Mouse (Mus musculus) kidney, embryonic 14.5 days (tissue): ENCODE results near the gene 1700012A03Rik. TPM values are rescaled to one million over a fixed set of nuclear protein-coding genes. Genes with fewer than 3 reads are reported as not detected.

Experiments
- ATAC-seq: fragments of 200-750 bp; cut with Nextera tagmentation; 2 replicates; pipeline ENCODE4 v1.8.0; 2017; ENCODE audit warnings: moderate number of reproducible peaks, mild to moderate bottlenecking, moderate TSS enrichment, moderate library complexity; ENCODE audit not compliant: low FRiP score, low TSS enrichment
- H3K27ac ChIP-seq: fragments of 300-500 bp; sonication (generic); 2 replicates; pipeline ENCODE4 v1.5.1; 2014; ENCODE audit warnings: low read depth, mild to moderate bottlenecking, low read length, moderate library complexity, mixed read lengths
- H3K27me3 ChIP-seq: fragments of 300-500 bp; sonication (generic); 2 replicates; pipeline ENCODE4 v1.6.1; 2014; ENCODE audit warnings: mild to moderate bottlenecking, low read length; ENCODE audit not compliant: control insufficient read depth, insufficient read depth
- H3K36me3 ChIP-seq: fragments of 300-500 bp; sonication (generic); 2 replicates; pipeline ENCODE4 v1.6.1; 2014; ENCODE audit warnings: low read length, mixed read lengths; ENCODE audit not compliant: control insufficient read depth, insufficient read depth
- H3K4me1 ChIP-seq: fragments of 300-500 bp; sonication (generic); 2 replicates; pipeline ENCODE4 v1.6.1; 2014; ENCODE audit warnings: low read length, mixed read lengths; ENCODE audit not compliant: control insufficient read depth, insufficient read depth
- H3K4me2 ChIP-seq: fragments of 300-500 bp; sonication (generic); replicated peaks from 2 replicates; pipeline ENCODE4 v1.6.1; 2014; ENCODE audit warnings: low read depth, mild to moderate bottlenecking, low read length
- H3K4me3 ChIP-seq: fragments of 300-500 bp; sonication (generic); 2 replicates; pipeline ENCODE4 v1.5.1; 2014; ENCODE audit warnings: mild to moderate bottlenecking, low read length
- H3K9ac ChIP-seq: fragments of 300-500 bp; sonication (generic); 2 replicates; pipeline ENCODE4 v1.6.1; 2014; ENCODE audit warnings: low read depth, mild to moderate bottlenecking, low read length, moderate library complexity
- H3K9me3 ChIP-seq: fragments of 300-500 bp; sonication (generic); 2 replicates; pipeline ENCODE4 v1.6.1; 2016; ENCODE audit warnings: low read length; ENCODE audit not compliant: control insufficient read depth
- WGBS: fragments of 180-500 bp; shearing (Covaris S2); extraction: QIAGEN DNeasy Blood & Tissue Kit; methylation state at CpG from one replicate; pipeline ENCODE4 v1.1.7; 2014; 5-methylcytosine and 5-hydroxymethylcytosine counted together
- polyA plus RNA-seq: library from polyadenylated mRNA; unstranded; fragments of >200 nt; fragmentation: Nextera tagmentation; extraction: Ambion mirVana; gene quantifications from 2 replicates; pipeline ENCODE4 v1.2.1, GENCODE M21; 2014

The 1700012A03Rik gene
- polyA plus RNA-seq: not detected in 2 replicates

- Histone ChIP-seq H3K4me1 (no peaks in the 10 kb centered on the region), H3K9me3 (no peaks in the 10 kb centered on the region), H3K27me3 (no peaks in the 10 kb centered on the region), H3K4me3 (no peak within 1 kb of the TSS), H3K4me2 (no peak within 1 kb of the TSS), H3K27ac (no peak within 1 kb of the TSS), H3K36me3 (no peaks in the 10 kb centered on the region), H3K9ac (no peak within 1 kb of the TSS)
- no peak for ATAC-seq
- WGBS: 66% methylated on average over 3 of the region's 3 CpGs
Observed at GRCm38 (mm10) chr6:32049951-32050345, at the start of gene 1700012A03Rik. 1700012A03Rik (plus strand) TSS chr6:32050246.

GRCm38 (mm10) chr6:32004228-32004627 is 45.8 kb upstream of the 1700012A03Rik start:
- Histone ChIP-seq H3K4me1 (no peaks in the 10 kb centered on the region), H3K27ac (no peak overlapping the region), H3K4me2 (no peak overlapping the region), H3K9ac (no peak overlapping the region), H3K9me3 (no peaks in the 10 kb centered on the region), H3K4me3 (no peak overlapping the region), H3K27me3 (no peaks in the 10 kb centered on the region), H3K36me3 (no peaks in the 10 kb centered on the region)
- 80% methylated on average over 10 of the region's 10 CpGs for WGBS
- ATAC-seq: no peak

DNA sequence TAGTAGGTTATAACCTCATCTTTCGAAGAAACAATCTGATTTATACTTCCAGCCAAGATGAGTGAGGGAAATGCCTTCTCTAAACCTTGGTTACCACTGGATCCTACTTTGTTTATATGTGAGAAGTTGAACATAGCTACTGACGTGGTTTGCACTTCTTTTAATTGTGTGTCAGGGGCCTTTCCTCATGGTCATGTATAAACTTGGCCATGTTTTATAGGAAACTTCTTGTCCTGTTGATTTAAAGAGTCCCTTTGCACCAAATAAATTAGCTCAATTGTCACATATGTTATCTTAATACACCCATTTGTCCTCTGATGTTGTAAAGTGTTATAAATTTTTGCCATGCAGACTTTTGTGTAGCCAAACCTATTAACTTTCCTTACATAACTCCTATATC is 44.1 kb upstream of the 1700012A03Rik start:
- Histone ChIP-seq H3K4me3 (no peak overlapping the region), H3K27ac (no peak overlapping the region), H3K4me1 (no peaks in the 10 kb centered on the region), H3K36me3 (no peaks in the 10 kb centered on the region), H3K4me2 (no peak overlapping the region), H3K9ac (no peak overlapping the region), H3K27me3 (no peaks in the 10 kb centered on the region), H3K9me3 (no peaks in the 10 kb centered on the region)
- ATAC-seq: no peak
- WGBS: 62% methylated on average over 2 of the region's 2 CpGs

- Histone ChIP-seq H3K4me1 (no peaks in the 10 kb centered on the region), H3K9ac (no peak overlapping the region), H3K27ac (no peak overlapping the region), H3K4me3 (no peak overlapping the region), H3K9me3 (no peaks in the 10 kb centered on the region), H3K27me3 (no peaks in the 10 kb centered on the region), H3K36me3 (no peaks in the 10 kb centered on the region), H3K4me2 (no peak overlapping the region)
- ATAC-seq: no peak
- WGBS: 76% methylated on average over 6 of the region's 6 CpGs
Observed at GRCm38 (mm10) chr6:32006382-32006781, 43.7 kb upstream of the 1700012A03Rik start.

DNA sequence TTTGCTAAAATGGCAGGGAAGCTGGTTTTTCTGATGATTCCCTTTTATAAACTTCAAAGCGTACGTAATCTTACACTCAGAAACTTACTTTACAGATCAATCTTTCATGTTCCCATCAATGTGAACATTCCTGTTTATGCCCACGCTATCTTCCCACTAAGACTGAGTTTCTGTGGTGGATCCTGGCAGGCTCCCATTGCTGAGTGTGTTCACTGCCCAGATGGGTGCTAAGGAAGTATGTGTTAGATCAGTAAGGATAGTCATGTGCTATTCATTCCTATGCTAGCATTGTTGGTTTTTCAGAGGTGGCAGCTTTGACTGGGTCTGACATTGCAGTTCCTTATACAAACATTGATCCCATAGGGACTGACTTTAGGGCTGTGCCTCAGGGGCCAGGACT is 42.7 kb upstream of the 1700012A03Rik start:
- no peak overlapping the region for H3K9ac ChIP-seq
- no peaks in the 10 kb centered on the region for H3K9me3 ChIP-seq
- no peaks in the 10 kb centered on the region for H3K27me3 ChIP-seq
- ATAC-seq: no peak
- WGBS: 91% methylated on average over 3 of the region's 3 CpGs
- no peak overlapping the region for H3K27ac ChIP-seq
- H3K4me2 ChIP-seq: no peak overlapping the region
- H3K4me1 ChIP-seq: no peaks in the 10 kb centered on the region
- no peak overlapping the region for H3K4me3 ChIP-seq
- H3K36me3 ChIP-seq: no peaks in the 10 kb centered on the region

GRCm38 (mm10) chr6:32016841-32017240 is 33.2 kb upstream of the 1700012A03Rik start:
- Histone ChIP-seq H3K4me3 (no peak overlapping the region), H3K27ac (no peak overlapping the region), H3K4me2 (no peak overlapping the region), H3K4me1 (no peaks in the 10 kb centered on the region; the same call in 1 of the 2 replicates), H3K9me3 (no peaks in the 10 kb centered on the region), H3K27me3 (no peaks in the 10 kb centered on the region), H3K9ac (no peak overlapping the region), H3K36me3 (no peaks in the 10 kb centered on the region)
- no peak for ATAC-seq
- WGBS: 81% methylated on average over 7 of the region's 7 CpGs

DNA sequence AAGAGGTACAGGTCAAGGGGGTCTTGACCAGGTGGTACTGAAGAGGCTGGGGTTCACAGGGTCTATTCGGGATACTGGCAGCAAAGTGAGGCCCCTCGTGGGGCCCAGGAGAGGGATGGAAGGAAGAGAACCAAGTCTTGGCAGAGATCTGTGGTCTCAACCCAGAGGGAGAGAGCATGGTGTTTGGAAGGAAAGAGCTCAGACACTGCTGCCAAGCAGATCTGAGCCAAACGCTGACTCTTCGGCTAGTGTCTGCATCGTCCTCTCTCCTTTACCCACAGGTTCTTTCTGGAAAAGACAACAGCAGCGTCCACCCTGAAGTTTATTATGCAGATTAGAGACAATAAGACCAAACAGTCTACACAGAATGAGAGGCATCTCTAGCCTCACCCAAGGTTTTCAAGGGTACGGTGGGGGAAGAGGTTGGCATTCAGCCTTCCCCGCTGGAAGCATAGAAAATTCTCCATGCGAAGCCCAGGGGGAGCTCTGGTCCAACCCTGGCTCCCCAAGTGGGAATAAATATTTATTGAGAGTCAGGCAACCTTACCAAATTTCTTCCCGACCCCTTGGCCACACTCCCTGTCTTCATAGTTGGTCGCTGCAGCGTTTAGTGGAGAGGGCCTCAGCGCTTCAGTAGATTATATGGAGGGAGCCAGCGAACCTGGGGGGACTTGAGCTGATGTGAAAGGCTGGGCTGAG is 32.5 kb upstream of the 1700012A03Rik start:
- H3K27me3 ChIP-seq: no peaks in the 10 kb centered on the region
- 0 out of 2 replicates have a peak, but pooled peaks have one; percentile 49 for ATAC-seq
- H3K27ac ChIP-seq: no peak overlapping the region
- H3K36me3 ChIP-seq: no peaks in the 10 kb centered on the region
- H3K4me1 ChIP-seq: no peaks in the 10 kb centered on the region; the same call in 1 of the 2 replicates
- H3K9me3 ChIP-seq: no peaks in the 10 kb centered on the region
- no peak overlapping the region for H3K4me3 ChIP-seq
- H3K4me2 ChIP-seq: no peak overlapping the region
- WGBS: 61% methylated on average over 14 of the region's 14 CpGs
- H3K9ac ChIP-seq: no peak overlapping the region

DNA sequence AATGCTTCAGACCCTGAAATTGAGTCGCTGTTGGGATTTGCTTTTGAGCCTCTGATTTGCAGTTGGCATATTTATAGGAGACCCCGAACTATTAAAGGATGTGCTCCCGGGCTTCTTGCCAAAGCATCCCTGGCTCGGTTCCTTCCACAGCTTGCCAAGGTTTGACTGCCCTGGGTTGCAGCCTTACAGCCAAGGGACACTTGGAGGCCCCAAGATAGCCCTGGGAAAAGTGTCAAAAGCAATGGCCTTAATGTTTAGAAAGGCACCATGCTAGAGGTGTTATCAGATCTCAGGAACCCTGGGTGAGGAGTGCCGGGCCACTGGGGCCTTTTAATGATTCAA is 32.0 kb upstream of the 1700012A03Rik start:
- 35% methylated on average over 5 of the region's 5 CpGs for WGBS
- H3K27ac ChIP-seq: no peak overlapping the region
- peak; percentile 43; the same call in 1 of the 2 replicates for ATAC-seq

GRCm38 (mm10) chr6:32021853-32022536 is 28.1 kb upstream of the 1700012A03Rik start:
- no peak for ATAC-seq
- 83% methylated on average over 10 of the region's 10 CpGs for WGBS
- no peaks in the 10 kb centered on the region for H3K27me3 ChIP-seq
- H3K4me2 ChIP-seq: no peak overlapping the region
- no peak overlapping the region for H3K9ac ChIP-seq
- H3K4me1 ChIP-seq: no peaks in the 10 kb centered on the region; the same call in 1 of the 2 replicates
- no peak overlapping the region for H3K4me3 ChIP-seq
- H3K36me3 ChIP-seq: no peaks in the 10 kb centered on the region
- H3K9me3 ChIP-seq: no peaks in the 10 kb centered on the region
- H3K27ac ChIP-seq: no peak overlapping the region

More for the DNA sequence above, 32.0 kb upstream of the 1700012A03Rik start:
- no peaks in the 10 kb centered on the region; the same call in 1 of the 2 replicates for H3K4me1 ChIP-seq
- no peak overlapping the region for H3K4me3 ChIP-seq
- H3K9ac ChIP-seq: no peak overlapping the region
- no peaks in the 10 kb centered on the region for H3K9me3 ChIP-seq
- H3K27me3 ChIP-seq: no peaks in the 10 kb centered on the region
- no peak overlapping the region for H3K4me2 ChIP-seq
- H3K36me3 ChIP-seq: no peaks in the 10 kb centered on the region
